Mouse (Mus musculus) embryonic facial prominence, embryonic 11.5 days (tissue): Measurements from ENCODE around the gene Lyzl4. TPM values are rescaled to one million over a fixed set of nuclear protein-coding genes. Genes with fewer than 3 reads are reported as not detected.

ENCODE experiments used
- ATAC-seq: fragments of 200-750 bp; cut with Nextera tagmentation; replicated peaks from 2 replicates; pipeline ENCODE4 v1.8.0; 2017; ENCODE audit warnings: low read depth; ENCODE audit not compliant: insufficient number of reproducible peaks, low FRiP score, low TSS enrichment
- DNase-seq: peaks from one replicate; pipeline ENCODE4 v3.0.0-alpha.2; 2015; ENCODE audit warnings: low spot score
- H3K27ac ChIP-seq: fragments of 300-500 bp; sonication (generic); replicated peaks from 2 replicates; pipeline ENCODE4 v1.5.1; 2014; ENCODE audit warnings: mild to moderate bottlenecking, low read depth, low read length, control low read depth
- H3K27me3 ChIP-seq: fragments of 300-500 bp; sonication (generic); 2 replicates; pipeline ENCODE4 v1.6.1; 2014; ENCODE audit warnings: mild to moderate bottlenecking, low read length, moderate library complexity, mixed read lengths; ENCODE audit not compliant: control insufficient read depth, insufficient read depth
- H3K36me3 ChIP-seq: fragments of 300-500 bp; sonication (generic); replicated peaks from 2 replicates; pipeline ENCODE4 v1.6.1; 2014; ENCODE audit warnings: low read depth, mild to moderate bottlenecking, low read length, moderate library complexity, mixed read lengths; ENCODE audit not compliant: control insufficient read depth, insufficient read depth
- H3K4me1 ChIP-seq: fragments of 300-500 bp; sonication (generic); 2 replicates; pipeline ENCODE4 v1.6.1; 2014; ENCODE audit warnings: low read length, mixed read lengths; ENCODE audit not compliant: control insufficient read depth, insufficient read depth
- H3K4me2 ChIP-seq: fragments of 300-500 bp; sonication (generic); 2 replicates; pipeline ENCODE4 v1.6.1; 2014; ENCODE audit warnings: low read depth, mild to moderate bottlenecking, control low read depth, low read length, moderate library complexity
- H3K4me3 ChIP-seq: fragments of 300-500 bp; sonication (generic); 2 replicates; pipeline ENCODE4 v1.5.1; 2014; ENCODE audit warnings: low read depth, low read length, control low read depth
- H3K9ac ChIP-seq: fragments of 300-500 bp; sonication (generic); replicated peaks from 2 replicates; pipeline ENCODE4 v1.6.1; 2014; ENCODE audit warnings: mild to moderate bottlenecking, control low read depth, low read length
- H3K9me3 ChIP-seq: fragments of 300-500 bp; sonication (generic); replicated peaks from 2 replicates; pipeline ENCODE4 v1.6.1; 2016; ENCODE audit warnings: mild to moderate bottlenecking, low read length, inconsistent platforms, mixed read lengths; ENCODE audit not compliant: control insufficient read depth
- WGBS: fragments of 180-500 bp; shearing (Covaris S2); extraction: QIAGEN DNeasy Blood & Tissue Kit; methylation state at CpG from one replicate; pipeline ENCODE4 v1.1.7; 2014; 5-methylcytosine and 5-hydroxymethylcytosine counted together
- polyA plus RNA-seq: library from polyadenylated mRNA; unstranded; fragments of >200 nt; fragmentation: Nextera tagmentation; extraction: Ambion mirVana; gene quantifications from 2 replicates; pipeline ENCODE4 v1.2.1, GENCODE M21; 2014

The Lyzl4 gene
- polyA plus RNA-seq, 1 experiment from 2014 or later, result not detected

DNA sequence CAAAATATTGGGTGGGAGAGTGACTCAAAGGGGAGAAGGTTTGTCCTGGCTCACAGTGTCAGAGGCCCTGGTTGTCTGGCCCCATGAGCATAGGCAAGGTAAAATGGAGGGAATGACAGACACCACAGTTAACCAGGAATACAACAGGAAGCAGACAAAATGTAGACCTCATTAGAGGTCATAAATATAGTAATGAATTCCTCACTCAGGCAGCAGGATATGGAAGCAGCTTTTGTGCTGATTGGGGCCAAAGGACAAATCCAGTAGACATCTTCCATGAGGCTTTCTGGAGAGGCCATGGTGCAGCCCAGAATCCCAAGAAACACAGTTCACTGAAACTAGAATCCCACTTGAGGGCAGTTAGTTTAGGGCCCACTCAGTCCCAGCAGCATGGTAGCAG, 92.5 kb downstream of the Lyzl4 start:
- Histone ChIP-seq H3K4me1 (no peaks in the 10 kb centered on the region), H3K36me3 (no peaks in the 10 kb centered on the region), H3K9me3 (no peaks in the 10 kb centered on the region), H3K4me2 (no peak overlapping the region), H3K27me3 (no peaks in the 10 kb centered on the region), H3K9ac (no peak overlapping the region), H3K4me3 (no peak overlapping the region), H3K27ac (no peak overlapping the region)
- DNase-seq (no peak), ATAC-seq (no peak)

DNA sequence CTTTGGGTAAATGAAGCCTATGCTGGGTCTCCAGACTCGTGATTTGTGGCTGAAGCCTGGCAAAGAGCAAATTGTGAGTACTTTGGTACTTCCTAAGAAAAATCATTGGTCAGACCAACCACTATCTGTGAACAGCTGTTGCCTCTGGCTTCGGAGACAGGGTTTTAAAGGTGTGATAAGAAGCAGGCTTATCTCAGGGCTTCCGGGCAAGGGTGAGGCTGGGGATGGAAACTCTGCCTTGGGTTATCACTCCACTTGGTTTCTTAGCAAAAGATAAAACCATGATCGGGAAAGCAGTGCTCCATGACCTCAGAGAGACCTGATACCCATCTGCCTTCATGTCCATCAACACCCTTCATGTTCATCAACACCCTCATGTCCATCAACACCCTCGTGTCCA, 92.9 kb downstream of the Lyzl4 start:
- Histone ChIP-seq H3K36me3 (no peaks in the 10 kb centered on the region), H3K4me2 (no peak overlapping the region), H3K9ac (no peak overlapping the region), H3K9me3 (no peaks in the 10 kb centered on the region), H3K4me3 (no peak overlapping the region), H3K4me1 (no peaks in the 10 kb centered on the region), H3K27me3 (no peaks in the 10 kb centered on the region), H3K27ac (no peak overlapping the region)
- ATAC-seq, result no peak
- 70% methylated on average over 5 of the region's 5 CpGs for WGBS
- no peak for DNase-seq

GRCm38 (mm10) chr9:121547431-121547830, 94.5 kb downstream of the Lyzl4 start:
- no peak for ATAC-seq
- H3K27ac ChIP-seq, result no peak overlapping the region
- H3K4me2 ChIP-seq, result no peak overlapping the region
- no peak overlapping the region for H3K9ac ChIP-seq
- no peak for DNase-seq
- H3K36me3 ChIP-seq, result no peaks in the 10 kb centered on the region
- no peak overlapping the region for H3K4me3 ChIP-seq
- no peaks in the 10 kb centered on the region for H3K4me1 ChIP-seq
- H3K9me3 ChIP-seq, result no peaks in the 10 kb centered on the region
- 59% methylated on average over 4 of the region's 4 CpGs for WGBS
- H3K27me3 ChIP-seq, result no peaks in the 10 kb centered on the region

- no peak overlapping the region for H3K27ac ChIP-seq
- H3K4me3 ChIP-seq, result no peak overlapping the region
- no peaks in the 10 kb centered on the region for H3K27me3 ChIP-seq
- H3K4me1 ChIP-seq, result no peaks in the 10 kb centered on the region
- H3K36me3 ChIP-seq, result no peaks in the 10 kb centered on the region
- no peak overlapping the region for H3K4me2 ChIP-seq
- ATAC-seq, result no peak
- no peak for DNase-seq
- H3K9ac ChIP-seq, result no peak overlapping the region
- H3K9me3 ChIP-seq, result no peaks in the 10 kb centered on the region
Observed at GRCm38 (mm10) chr9:121541530-121541929, 100.4 kb downstream of the Lyzl4 start.

DNA sequence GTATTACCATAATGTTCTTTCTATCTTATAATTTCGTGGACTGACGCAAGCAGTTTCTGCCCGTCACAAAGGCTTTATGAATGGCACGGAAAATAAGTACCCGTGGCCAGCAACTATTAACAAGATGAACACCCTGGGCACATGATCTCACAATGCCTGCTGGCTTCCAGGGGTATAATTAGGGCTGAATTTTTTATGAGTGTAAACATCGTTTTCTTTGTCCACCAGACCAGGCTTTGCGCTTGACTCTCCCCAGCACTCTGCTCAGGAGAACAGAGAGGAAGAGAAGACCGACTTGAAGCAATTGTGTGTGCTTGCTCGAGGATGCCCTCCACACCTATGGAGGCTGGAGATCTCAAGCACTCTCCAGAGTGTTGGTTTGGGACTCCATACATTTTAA, 109.3 kb downstream of the Lyzl4 start:
- ATAC-seq, result no peak

DNA sequence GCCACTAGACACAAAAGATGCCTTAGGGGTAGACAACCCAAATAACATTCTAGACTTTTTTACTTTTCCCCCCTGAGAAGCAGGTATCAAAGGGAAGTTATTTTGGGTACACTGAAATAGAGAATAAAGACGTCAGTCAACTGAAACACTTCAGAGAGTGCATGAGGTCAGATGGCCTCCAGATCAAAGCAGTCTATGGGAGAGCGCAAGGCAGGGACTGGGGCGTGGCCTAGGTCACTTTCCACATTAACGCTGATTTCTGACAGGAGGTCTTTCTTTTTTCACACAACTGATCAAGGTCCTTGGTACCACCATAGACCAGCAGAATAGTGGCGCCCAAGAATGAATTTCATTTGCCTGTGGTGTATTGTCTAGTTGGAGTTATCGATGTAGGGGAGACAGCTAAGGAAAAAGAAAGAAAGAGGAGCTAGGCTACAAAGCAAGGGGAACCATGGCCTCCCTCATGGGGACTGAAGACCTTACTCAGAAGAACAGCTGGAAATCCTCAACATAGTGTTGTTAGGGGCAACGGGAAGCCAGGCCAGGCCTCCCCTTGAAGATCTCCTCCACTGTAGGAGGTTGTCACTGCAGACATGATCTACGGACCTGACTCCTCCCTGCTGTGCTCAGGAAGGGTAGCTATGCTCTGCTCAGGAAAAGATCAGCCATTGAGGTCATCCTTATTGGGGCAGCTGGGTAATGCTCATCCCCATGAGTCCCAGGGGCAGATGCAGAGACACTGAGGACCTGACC, 113.1 kb downstream of the Lyzl4 start:
- ATAC-seq (no peak), DNase-seq (no peak)
- WGBS, result 68% methylated on average over 8 of the region's 8 CpGs
- Histone ChIP-seq H3K4me3 (no peak overlapping the region), H3K4me2 (no peak overlapping the region), H3K4me1 (no peaks in the 10 kb centered on the region), H3K9ac (no peak overlapping the region), H3K27me3 (no peaks in the 10 kb centered on the region), H3K27ac (no peak overlapping the region), H3K9me3 (no peaks in the 10 kb centered on the region), H3K36me3 (no peaks in the 10 kb centered on the region)

More for the DNA sequence above, 109.3 kb downstream of the Lyzl4 start:
- Histone ChIP-seq H3K27ac (no peak overlapping the region), H3K36me3 (no peaks in the 10 kb centered on the region), H3K4me1 (no peaks in the 10 kb centered on the region), H3K4me3 (no peak overlapping the region), H3K4me2 (no peak overlapping the region), H3K9me3 (no peaks in the 10 kb centered on the region), H3K27me3 (no peaks in the 10 kb centered on the region), H3K9ac (no peak overlapping the region)
- 86% methylated on average over 9 of the region's 9 CpGs for whole genome bisulfite sequencing
- DNase-seq, result no peak

Other genes with a start within 250 kb of the Lyzl4 start
- 0.65 and 1.7 TPM in 2 replicates for gene Cck, start 146.4 kb downstream of the Lyzl4 start, polyA plus RNA-seq
- 0.08 and 0.57 TPM in 2 replicates for gene Vipr1, start 620 bp upstream of the Lyzl4 start, polyA plus RNA-seq
- gene Sec22c, start 63.4 kb upstream of the Lyzl4 start, polyA plus RNA-seq, result 11.6 and 12.3 TPM in 2 replicates
- 96.0 and 109 TPM in 2 replicates for gene Ss18l2, start 68.2 kb upstream of the Lyzl4 start, polyA plus RNA-seq
- gene Nktr, start 77.1 kb upstream of the Lyzl4 start, polyA plus RNA-seq, result 59.7 and 61.2 TPM in 2 replicates
- gene Zfp651, start 117.2 kb upstream of the Lyzl4 start, polyA plus RNA-seq, result 4.9 and 5.1 TPM in 2 replicates
- gene Klhl40, start 135.5 kb upstream of the Lyzl4 start, polyA plus RNA-seq, result 0.81 and 0.85 TPM in 2 replicates
- gene Hhatl, start 150.4 kb upstream of the Lyzl4 start, polyA plus RNA-seq, result not detected in 2 replicates
- 0.18 and 1.3 TPM in 2 replicates for gene Ccdc13, start 197.4 kb upstream of the Lyzl4 start, polyA plus RNA-seq
- gene Higd1a, start 216.3 kb upstream of the Lyzl4 start, polyA plus RNA-seq, result 135 and 136 TPM in 2 replicates